Mouse (Mus musculus) cortical plate, adult 2 months (tissue): Measurements from ENCODE around the gene Bcr.

ENCODE experiments used
- CTCF ChIP-seq: fragments of 200-500 bp; IDR thresholded peaks from 2 replicates; pipeline ENCODE4 v1.5.1; 2011; ENCODE audit warnings: mild to moderate bottlenecking, control low read depth, low read length; ENCODE audit not compliant: insufficient read depth; ENCODE audit errors: extremely low read depth
- POLR2A ChIP-seq: fragments of 200-500 bp; IDR thresholded peaks from 2 replicates; pipeline ENCODE4 v1.6.1; 2011; ENCODE audit warnings: mild to moderate bottlenecking, low read length, control low read depth; ENCODE audit not compliant: insufficient read depth; ENCODE audit errors: extremely low read depth

DNA sequence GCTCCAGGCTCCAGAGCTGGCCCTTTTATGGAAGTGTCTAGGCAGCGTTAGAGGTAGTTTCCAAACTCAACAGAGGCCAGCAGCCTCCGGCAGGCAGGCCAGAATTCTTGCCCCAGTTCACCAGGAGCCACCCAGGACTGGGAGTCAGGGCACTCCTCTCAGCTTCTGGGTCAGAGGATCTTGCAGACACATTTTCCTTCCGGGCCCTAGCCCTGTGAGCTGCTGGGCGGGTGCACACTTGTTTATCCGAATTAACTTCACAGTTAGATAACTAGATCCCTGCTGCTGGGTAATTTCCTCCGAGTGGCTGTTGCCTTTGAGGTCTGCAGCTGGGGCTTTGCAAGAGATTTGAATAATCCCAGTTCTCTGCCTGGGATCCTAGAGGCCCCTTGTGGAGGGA is 87.9 kb downstream of the Bcr start:
- TF ChIP-seq POLR2A (no peak), CTCF (no peak)
